Mouse (Mus musculus) natural killer cell, adult 2 months (primary cell): ENCODE measurements around the gene Gins1.

Experiments
- DNase-seq, 2 experiments: peaks; one replicate each; pipeline ENCODE4 v3.0.0; 2022; ENCODE audit warnings: low spot score in 2 of 2

The Gins1 gene

DNA sequence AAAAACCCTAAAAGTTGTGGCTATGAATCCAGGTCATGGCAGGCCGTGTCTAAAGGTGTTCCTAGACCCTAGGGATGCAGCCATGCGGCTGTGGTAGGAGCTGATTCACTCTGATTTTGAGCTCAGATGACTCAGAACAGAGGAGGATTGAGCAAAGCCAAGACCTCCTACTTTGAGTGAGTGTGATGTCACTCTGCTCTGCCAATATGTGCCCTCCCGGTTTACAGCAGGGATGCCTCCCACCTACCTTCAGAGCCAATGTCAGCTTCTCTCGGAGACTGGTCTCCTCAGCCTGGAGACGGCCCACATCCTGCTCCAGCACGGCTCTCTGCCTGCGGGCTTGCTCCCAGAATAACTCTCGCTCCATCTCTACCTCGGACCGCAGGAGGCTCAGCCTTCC is 54.3 kb downstream of the Gins1 start:
- DNase-seq = no peak

DNA sequence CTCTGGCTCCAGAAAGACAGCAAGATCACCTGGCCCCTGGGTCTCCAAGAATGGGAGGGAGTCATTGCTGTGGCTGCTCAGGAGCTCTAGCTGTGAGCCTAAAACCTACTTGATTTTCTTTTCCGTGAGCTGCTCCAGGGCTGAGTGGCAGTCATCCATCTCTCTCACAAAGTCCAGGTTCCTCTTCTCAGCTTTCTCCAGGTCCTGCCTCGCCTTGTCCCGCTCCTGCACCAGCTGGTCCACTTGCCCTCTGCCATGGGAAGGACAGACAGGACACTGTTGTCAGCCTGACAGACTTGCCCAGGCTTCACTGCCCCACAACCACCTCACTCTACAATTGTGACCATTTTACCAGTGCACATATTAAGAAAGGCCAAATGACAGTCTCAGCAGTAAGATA is 58.0 kb downstream of the Gins1 start:
- DNase-seq = no peak

DNA sequence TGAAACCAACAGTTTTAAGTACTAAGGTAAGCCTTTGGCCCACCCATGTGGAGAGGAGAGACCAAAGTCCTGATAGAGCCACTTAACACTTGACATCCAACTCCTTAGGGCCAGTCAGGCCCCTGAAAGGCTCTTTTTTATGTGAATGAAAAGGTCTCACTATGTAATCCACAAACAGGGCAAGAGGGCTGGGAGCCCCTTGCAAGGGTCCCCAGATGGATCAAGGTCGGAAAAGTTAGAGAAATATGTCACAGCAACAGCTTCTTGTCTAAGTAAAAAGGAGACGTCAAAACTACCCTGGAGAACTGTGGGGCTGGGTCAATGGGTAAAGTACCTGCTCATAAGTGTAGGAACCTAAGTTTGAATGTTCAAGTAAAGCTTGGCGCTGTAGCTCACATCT is 59.4 kb downstream of the Gins1 start:
- no peak for DNase-seq

DNA sequence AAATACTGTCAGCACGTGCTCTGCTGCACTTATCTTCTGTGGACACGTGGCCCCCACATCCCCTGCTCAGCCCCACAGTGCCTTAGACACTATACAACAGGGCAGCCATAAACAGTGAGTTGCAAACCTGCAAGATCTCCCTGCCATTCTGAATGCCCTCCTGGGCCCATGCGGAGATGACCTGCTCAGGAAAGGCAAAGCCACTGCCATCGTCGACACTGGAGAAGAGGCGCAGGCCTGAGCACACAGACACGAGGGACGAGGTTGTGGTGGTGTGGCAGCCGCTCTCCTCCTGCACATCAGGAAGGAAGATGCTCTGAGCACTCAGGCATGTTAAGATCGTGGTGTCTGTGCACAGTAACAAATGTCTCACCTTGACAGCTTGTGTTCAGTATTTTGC is 60.8 kb downstream of the Gins1 start:
- DNase-seq = no peak

DNA sequence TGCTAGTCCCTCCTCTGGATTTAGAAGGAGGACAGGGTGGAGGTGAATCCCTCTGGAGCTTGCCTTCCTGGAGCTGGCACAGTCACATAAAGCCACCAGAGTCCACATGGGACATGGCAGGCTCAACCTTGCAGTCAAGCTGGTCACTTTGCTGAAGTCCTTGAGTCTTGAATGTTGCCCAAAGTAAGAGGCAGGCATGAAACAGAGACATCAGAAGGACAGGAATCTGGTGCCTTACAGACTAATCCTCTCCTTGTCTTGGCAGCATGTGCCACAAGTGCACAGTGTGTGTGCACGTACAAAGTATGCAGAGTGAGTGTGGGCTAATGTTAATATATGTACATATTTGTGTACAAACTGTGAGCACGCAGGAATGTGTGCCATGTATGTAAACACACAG is 62.3 kb downstream of the Gins1 start:
- no peak for DNase-seq

DNA sequence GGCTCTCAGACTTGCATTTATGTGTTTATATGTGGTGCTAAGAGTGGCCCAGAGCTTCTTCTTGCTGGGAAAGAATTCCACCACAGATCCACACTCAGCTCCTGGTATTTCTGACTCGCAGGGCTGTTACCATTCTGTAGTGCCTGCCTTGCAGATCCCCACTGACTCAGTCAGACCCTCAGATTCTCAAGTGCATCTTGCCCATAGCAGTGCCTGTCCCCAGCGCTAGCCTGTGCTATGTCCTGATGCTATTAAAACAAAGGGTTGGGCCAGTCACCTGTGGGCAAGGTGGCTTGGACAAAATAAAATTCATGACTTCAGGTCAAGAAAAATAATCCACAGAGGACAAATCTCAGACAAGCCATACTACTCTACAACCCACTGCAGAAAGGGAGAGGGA is 64.0 kb downstream of the Gins1 start:
- DNase-seq = no peak

DNA sequence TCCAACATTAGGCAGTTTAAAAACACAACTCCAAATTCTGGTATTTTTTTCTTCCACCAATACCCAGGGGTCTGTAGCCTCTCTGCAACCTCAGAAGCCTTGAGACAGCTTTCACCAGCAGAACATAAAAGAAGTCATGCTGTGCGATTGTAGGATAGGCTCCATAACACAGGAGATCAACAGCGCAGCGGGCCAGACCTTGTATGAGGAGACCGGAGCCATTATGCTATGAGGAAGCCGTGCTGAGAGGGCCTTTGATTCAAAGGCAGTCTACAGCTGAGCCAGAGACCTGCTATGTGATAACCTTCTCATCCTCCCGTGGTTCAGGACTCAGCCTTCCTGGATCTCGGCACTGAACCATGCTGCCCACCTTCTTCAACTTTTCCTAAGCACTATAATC is 66.7 kb downstream of the Gins1 start:
- DNase-seq = no peak

DNA sequence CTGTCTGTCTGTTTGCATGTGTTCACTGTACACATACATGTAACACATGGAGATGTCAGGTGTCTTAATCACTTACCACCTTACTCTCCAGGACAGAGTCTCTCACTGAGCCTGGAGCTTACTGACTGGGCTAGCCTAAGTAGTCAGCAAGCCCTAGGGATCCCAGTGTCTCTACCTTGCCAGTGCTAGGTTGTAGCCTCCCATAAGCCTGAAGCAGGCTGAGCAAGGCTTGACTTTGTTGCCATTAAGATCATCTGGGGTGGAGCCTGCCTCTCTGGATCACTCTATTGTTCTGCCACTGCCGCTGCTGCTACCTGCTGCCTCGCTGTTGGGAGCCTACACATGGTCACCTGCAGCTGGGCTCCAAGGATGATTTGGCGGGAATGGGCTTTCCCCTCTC is 67.5 kb downstream of the Gins1 start:
- no peak for DNase-seq

DNA sequence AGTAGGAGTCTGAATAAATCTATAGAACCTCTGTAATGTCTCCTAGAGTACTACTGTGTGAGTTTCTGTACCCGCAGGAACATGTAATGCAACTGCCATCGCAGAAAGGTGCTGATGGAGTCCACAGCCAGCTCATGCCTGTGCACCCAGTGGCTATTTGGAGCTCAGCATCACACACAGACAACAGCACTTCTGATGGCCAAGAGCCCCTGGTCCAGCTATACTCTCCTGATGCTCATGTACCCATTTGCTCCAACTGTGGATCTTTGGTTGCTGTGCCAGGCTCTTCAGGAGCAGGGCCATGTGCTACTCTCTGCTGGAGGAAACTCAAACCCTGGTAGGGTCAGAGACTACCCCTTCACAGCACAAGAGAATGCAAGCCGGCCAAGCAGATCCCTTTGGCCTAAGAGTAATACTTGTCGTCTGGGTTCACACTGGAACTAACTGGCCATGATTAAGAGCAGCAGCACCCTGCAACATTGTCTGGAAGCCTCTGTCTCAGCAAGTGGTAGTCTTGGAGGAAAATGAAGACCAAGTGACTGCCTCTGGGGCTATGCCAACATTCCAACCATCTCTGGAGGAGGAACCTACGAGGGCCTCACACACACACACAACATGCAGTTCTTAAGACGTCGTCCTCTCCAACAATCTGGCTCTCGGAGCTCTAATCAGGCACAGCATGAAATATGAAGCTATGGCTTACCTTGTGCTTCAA is 68.4 kb downstream of the Gins1 start:
- no peak for DNase-seq

DNA sequence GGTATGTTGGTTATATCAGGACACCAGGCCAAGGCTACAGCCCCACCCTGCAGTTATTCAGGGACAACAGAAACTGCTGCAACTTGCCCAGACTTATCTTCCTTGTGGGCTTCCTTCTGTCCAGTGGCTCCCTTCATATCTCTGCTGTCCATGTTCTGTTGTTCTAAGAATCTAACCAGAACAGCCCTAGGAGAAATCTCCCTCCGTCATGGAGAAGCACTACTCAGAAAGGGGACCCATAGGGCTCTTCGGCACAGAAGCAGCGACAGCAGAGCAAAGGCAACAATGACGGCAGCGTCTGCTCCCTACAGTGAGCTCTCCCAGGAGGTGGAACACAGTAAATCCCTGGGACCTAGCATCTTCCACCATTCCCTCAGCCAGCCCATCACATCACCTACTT is 71.7 kb downstream of the Gins1 start:
- no peak for DNase-seq

DNA sequence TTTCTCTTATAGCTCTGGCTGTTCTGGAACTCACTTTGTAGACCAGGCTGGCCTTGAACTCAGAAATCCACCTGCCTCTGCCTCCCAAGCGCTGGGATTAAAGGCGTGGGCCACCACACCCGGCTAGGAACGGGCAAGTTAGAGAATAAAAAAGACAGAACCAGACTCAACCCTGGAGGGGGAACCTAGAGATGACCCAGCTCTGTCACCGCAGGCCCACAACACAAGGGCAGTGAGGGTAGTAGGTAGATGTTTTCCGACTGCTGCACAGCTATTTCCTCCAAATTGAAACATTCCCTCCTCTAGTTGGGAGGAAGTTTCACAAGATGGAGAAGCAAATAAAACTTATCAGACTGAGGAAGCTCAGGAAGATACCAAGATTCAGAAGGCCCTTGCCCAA is 72.5 kb downstream of the Gins1 start:
- DNase-seq = no peak

DNA sequence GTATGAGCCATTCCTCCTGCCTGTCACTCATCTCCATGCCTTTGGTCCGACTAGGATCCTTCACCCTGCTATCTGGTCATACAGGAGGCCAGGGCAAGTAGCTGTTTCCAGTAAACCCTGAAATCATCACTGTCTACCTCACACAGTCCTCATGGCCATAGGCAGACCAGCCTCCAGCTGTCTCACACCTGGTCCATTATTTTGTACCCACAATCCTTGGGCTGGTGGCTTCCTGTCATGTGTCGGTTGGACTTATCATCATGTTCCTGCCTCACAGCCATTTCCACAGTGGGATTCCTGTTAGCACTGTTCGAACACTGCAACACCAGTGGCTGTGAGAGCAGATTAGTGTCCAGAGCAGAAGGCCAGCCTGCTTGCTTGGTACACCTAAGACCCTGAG is 73.6 kb downstream of the Gins1 start:
- DNase-seq = no peak

DNA sequence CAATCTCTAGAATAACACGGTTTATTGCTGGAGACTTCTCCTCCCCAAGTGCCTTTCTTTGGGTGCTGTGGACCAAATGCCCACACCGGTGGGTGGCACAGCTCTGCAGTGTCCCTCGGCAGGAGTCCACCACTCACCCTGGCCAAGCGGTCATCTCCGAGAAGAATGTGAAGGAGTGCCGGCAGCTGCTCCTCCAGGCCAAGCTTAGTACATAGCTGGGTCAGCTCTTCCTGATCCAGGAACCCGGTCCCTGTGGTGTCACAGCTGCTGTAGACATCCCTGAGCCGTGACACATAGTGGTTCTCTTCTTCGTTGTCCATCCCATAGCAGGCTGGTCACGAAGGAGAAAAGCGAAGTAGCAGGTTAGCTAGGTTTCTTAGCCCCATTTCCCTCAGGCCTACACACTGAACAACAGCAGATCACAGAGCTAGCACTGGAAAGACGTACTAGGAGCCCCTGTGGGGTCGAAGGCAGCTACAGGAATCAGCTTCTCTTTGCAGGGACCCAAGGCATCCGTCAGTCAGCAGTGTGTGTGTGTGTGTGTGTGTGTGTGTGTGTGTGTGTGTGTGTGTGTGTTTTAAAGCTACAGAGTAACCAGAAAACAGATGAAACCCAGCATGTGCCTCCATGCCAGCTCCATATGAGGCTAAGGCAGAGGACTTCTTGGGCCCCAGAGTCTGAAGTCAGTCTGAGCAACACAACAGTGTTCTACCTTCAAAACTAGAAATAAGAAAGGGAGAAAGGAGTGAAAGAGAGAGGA is 74.8 kb downstream of the Gins1 start:
- no peak for DNase-seq
